Mouse (Mus musculus): Measurements from ENCODE around the gene Wnt9a. TPM values are rescaled to one million over a fixed set of nuclear protein-coding genes. Genes with fewer than 3 reads are reported as not detected.
A peak's percentile ranks its signal among the peaks of the same experiment; 100 is the strongest.

Wnt9a gene
- polyA plus RNA-seq, 1 experiment from 2014 or later: 1.6 TPM

DNA sequence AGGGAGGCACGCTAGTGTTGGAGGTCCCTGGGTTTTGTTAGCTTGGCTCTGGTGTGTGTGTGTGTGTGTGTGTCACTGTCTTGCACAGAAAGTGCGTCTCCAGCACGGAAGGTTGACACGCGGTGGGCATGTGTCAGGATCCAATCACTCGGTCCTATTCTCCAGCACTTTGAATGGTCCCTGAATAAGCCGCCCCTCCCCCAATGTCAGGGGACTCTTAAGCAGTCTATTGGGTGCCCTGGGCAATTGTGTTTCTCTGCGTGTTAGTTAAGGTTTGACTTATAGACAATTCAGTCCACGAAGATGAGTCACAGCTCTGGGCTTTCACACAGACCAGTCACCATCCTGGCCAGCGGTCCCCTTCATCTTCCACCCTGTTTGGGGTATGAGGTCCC lies 910 bp upstream of the Wnt9a start:
- H3K9me3 ChIP-seq (replicated peaks; ENCODE audit: control insufficient read depth, low read length): no peaks in the 10 kb centered on the region
- no peak for ATAC-seq (replicated peaks; ENCODE audit: insufficient number of reproducible peaks, low FRiP score, low TSS enrichment, low read depth)
- WGBS: 4% methylated on average over 10 of the region's 10 CpGs
- H3K4me1 ChIP-seq (ENCODE audit: control insufficient read depth, insufficient read depth, low read length): peaks cover 21% of the 10 kb centered on the region
- peak overlapping the region; percentile 96 for H3K4me2 ChIP-seq (ENCODE audit: low read depth, low read length)
- H3K4me3 ChIP-seq (ENCODE audit: low read depth, low read length): no peak overlapping the region; the same call in 1 of the 2 replicates
- no peak overlapping the region for H3K27ac ChIP-seq (replicated peaks; ENCODE audit: low read depth, low read length)
- no peak for DNase-seq (ENCODE audit: low spot score)
- peaks cover 37% of the 10 kb centered on the region for H3K27me3 ChIP-seq (ENCODE audit: control insufficient read depth, insufficient read depth, low read length)
- H3K9ac ChIP-seq (replicated peaks; ENCODE audit: low read length): no peak overlapping the region
- H3K36me3 ChIP-seq (replicated peaks; ENCODE audit: control insufficient read depth, insufficient read depth, low read depth, low read length): no peaks in the 10 kb centered on the region

GRCm38 (mm10) chr11:59307422-59308163 lies 865 bp downstream of the Wnt9a start:
- Histone ChIP-seq H3K4me2 (ENCODE audit: low read depth, low read length) (peak overlapping the region; percentile 96), H3K9me3 (replicated peaks; ENCODE audit: control insufficient read depth, low read length) (no peaks in the 10 kb centered on the region), H3K4me1 (ENCODE audit: control insufficient read depth, insufficient read depth, low read length) (peaks cover 25% of the 10 kb centered on the region), H3K9ac (replicated peaks; ENCODE audit: low read length) (peak overlapping the region; percentile 69), H3K4me3 (ENCODE audit: low read depth, low read length) (peak overlapping the region; percentile 66), H3K27ac (replicated peaks; ENCODE audit: low read depth, low read length) (no peak overlapping the region), H3K27me3 (ENCODE audit: control insufficient read depth, insufficient read depth, low read length) (peaks cover 37% of the 10 kb centered on the region), H3K36me3 (replicated peaks; ENCODE audit: control insufficient read depth, insufficient read depth, low read depth, low read length) (no peaks in the 10 kb centered on the region)
- ATAC-seq (replicated peaks; ENCODE audit: insufficient number of reproducible peaks, low FRiP score, low TSS enrichment, low read depth) (no peak), DNase-seq (ENCODE audit: low spot score) (peak; percentile 88)
- under 1% methylated on average over 45 of the region's 45 CpGs for WGBS

DNA sequence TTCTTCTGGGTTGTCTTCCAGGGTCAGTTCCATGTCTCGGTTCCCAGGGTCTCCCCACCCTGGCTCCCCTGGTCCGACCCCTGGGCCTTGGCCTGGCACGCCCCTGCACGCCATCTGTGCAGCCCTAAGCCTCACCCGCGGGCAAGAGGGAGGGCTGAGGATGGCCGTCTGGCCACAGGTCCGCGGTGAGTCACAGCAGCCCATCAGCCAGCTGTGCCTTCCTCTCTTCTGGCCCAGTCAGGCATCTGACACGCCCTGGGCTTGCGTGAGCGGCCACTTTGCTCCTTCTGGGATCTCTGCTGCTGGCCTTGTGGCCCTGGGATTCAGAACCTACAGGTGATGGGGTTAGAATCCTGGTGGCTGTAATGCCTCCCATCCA lies 1.4 kb downstream of the Wnt9a start:
- H3K4me1 ChIP-seq (ENCODE audit: control insufficient read depth, insufficient read depth, low read length): peaks cover 26% of the 10 kb centered on the region
- H3K4me3 ChIP-seq (ENCODE audit: low read depth, low read length): 0 out of 2 replicates have a peak overlapping the region, but pooled peaks have one; percentile 12
- WGBS: 16% methylated on average over 12 of the region's 12 CpGs
- DNase-seq (ENCODE audit: low spot score): no peak
- H3K4me2 ChIP-seq (ENCODE audit: low read depth, low read length): peak overlapping the region; percentile 30
- no peaks in the 10 kb centered on the region for H3K9me3 ChIP-seq (replicated peaks; ENCODE audit: control insufficient read depth, low read length)
- no peak overlapping the region for H3K27ac ChIP-seq (replicated peaks; ENCODE audit: low read depth, low read length)
- H3K27me3 ChIP-seq (ENCODE audit: control insufficient read depth, insufficient read depth, low read length): peaks cover 37% of the 10 kb centered on the region
- H3K9ac ChIP-seq (replicated peaks; ENCODE audit: low read length): no peak overlapping the region
- H3K36me3 ChIP-seq (replicated peaks; ENCODE audit: control insufficient read depth, insufficient read depth, low read depth, low read length): no peaks in the 10 kb centered on the region
- no peak for ATAC-seq (replicated peaks; ENCODE audit: insufficient number of reproducible peaks, low FRiP score, low TSS enrichment, low read depth)

GRCm38 (mm10) chr11:59308625-59309024 lies 1.9 kb downstream of the Wnt9a start:
- WGBS: 38% methylated on average over 6 of the region's 6 CpGs
- no peaks in the 10 kb centered on the region for H3K9me3 ChIP-seq (replicated peaks; ENCODE audit: control insufficient read depth, low read length)
- H3K4me3 ChIP-seq (ENCODE audit: low read depth, low read length): no peak overlapping the region
- ATAC-seq (replicated peaks; ENCODE audit: insufficient number of reproducible peaks, low FRiP score, low TSS enrichment, low read depth): 0 out of 2 replicates have a peak, but pooled peaks have one; percentile 2
- DNase-seq (ENCODE audit: low spot score): no peak
- peak overlapping the region; percentile 32; the same call in 1 of the 2 replicates for H3K4me2 ChIP-seq (ENCODE audit: low read depth, low read length)
- H3K36me3 ChIP-seq (replicated peaks; ENCODE audit: control insufficient read depth, insufficient read depth, low read depth, low read length): no peaks in the 10 kb centered on the region
- peak overlapping the region; percentile 59; the same call in 1 of the 2 replicates for H3K27ac ChIP-seq (replicated peaks; ENCODE audit: low read depth, low read length)
- H3K9ac ChIP-seq (replicated peaks; ENCODE audit: low read length): 0 out of 2 replicates have a peak overlapping the region, but pooled peaks have one; percentile 23
- peaks cover 37% of the 10 kb centered on the region for H3K27me3 ChIP-seq (ENCODE audit: control insufficient read depth, insufficient read depth, low read length)
- H3K4me1 ChIP-seq (ENCODE audit: control insufficient read depth, insufficient read depth, low read length): peaks cover 26% of the 10 kb centered on the region

- DNase-seq (ENCODE audit: low spot score) (peak; percentile 83), ATAC-seq (replicated peaks; ENCODE audit: insufficient number of reproducible peaks, low FRiP score, low TSS enrichment, low read depth) (peak; percentile 46; the same call in 1 of the 2 replicates)
- WGBS: 9% methylated on average over 11 of the region's 12 CpGs
- Histone ChIP-seq H3K27me3 (ENCODE audit: control insufficient read depth, insufficient read depth, low read length) (peaks cover 36% of the 10 kb centered on the region), H3K4me1 (ENCODE audit: control insufficient read depth, insufficient read depth, low read length) (peaks cover 27% of the 10 kb centered on the region), H3K4me2 (ENCODE audit: low read depth, low read length) (peak overlapping the region; percentile 32), H3K9ac (replicated peaks; ENCODE audit: low read length) (peak overlapping the region; percentile 23; the same call in 1 of the 2 replicates), H3K9me3 (replicated peaks; ENCODE audit: control insufficient read depth, low read length) (no peaks in the 10 kb centered on the region), H3K4me3 (ENCODE audit: low read depth, low read length) (0 out of 2 replicates have a peak overlapping the region, but pooled peaks have one; percentile 1), H3K27ac (replicated peaks; ENCODE audit: low read depth, low read length) (peak overlapping the region; percentile 59; the same call in 1 of the 2 replicates), H3K36me3 (replicated peaks; ENCODE audit: control insufficient read depth, insufficient read depth, low read depth, low read length) (no peaks in the 10 kb centered on the region)
Measured at GRCm38 (mm10) chr11:59309106-59309805, 2.5 kb downstream of the Wnt9a start.

DNA sequence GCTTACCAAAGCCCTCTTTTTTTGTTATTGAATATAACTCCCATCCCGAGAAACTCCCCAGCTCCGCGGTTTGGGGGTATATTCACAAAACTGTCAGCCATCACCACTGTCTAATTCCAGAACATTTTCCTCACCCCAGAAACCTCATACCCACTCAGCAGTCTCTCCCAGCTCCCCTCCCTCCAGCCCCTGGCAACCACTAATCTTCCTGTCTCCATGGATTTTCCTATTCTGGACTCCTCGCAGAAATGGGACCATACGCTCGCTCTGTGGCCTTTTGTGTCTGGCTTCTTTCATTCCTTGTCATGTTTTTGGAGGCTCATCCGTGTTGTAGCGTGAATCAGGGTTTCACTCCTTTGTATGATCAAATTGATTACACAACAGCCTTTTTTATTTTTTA lies 3.2 kb downstream of the Wnt9a start:
- H3K36me3 ChIP-seq (replicated peaks; ENCODE audit: control insufficient read depth, insufficient read depth, low read depth, low read length): no peaks in the 10 kb centered on the region
- no peak overlapping the region for H3K4me2 ChIP-seq (ENCODE audit: low read depth, low read length)
- ATAC-seq (replicated peaks; ENCODE audit: insufficient number of reproducible peaks, low FRiP score, low TSS enrichment, low read depth) (no peak), DNase-seq (ENCODE audit: low spot score) (no peak)
- WGBS: 70% methylated on average over 8 of the region's 8 CpGs
- H3K4me3 ChIP-seq (ENCODE audit: low read depth, low read length): no peak overlapping the region
- no peak overlapping the region for H3K27ac ChIP-seq (replicated peaks; ENCODE audit: low read depth, low read length)
- H3K9ac ChIP-seq (replicated peaks; ENCODE audit: low read length): no peak overlapping the region
- H3K9me3 ChIP-seq (replicated peaks; ENCODE audit: control insufficient read depth, low read length): no peaks in the 10 kb centered on the region
- H3K27me3 ChIP-seq (ENCODE audit: control insufficient read depth, insufficient read depth, low read length): peaks cover 29% of the 10 kb centered on the region
- H3K4me1 ChIP-seq (ENCODE audit: control insufficient read depth, insufficient read depth, low read length): peaks cover 29% of the 10 kb centered on the region

- no peaks in the 10 kb centered on the region for H3K36me3 ChIP-seq (replicated peaks; ENCODE audit: control insufficient read depth, insufficient read depth, low read depth, low read length)
- WGBS: 57% methylated on average over 6 of the region's 6 CpGs
- no peak for ATAC-seq (replicated peaks; ENCODE audit: insufficient number of reproducible peaks, low FRiP score, low TSS enrichment, low read depth)
- no peak overlapping the region for H3K27ac ChIP-seq (replicated peaks; ENCODE audit: low read depth, low read length)
- H3K9me3 ChIP-seq (replicated peaks; ENCODE audit: control insufficient read depth, low read length): no peaks in the 10 kb centered on the region
- H3K4me2 ChIP-seq (ENCODE audit: low read depth, low read length): no peak overlapping the region
- no peak overlapping the region for H3K4me3 ChIP-seq (ENCODE audit: low read depth, low read length)
- no peak for DNase-seq (ENCODE audit: low spot score)
- peaks cover 23% of the 10 kb centered on the region for H3K4me1 ChIP-seq (ENCODE audit: control insufficient read depth, insufficient read depth, low read length)
- H3K27me3 ChIP-seq (ENCODE audit: control insufficient read depth, insufficient read depth, low read length): peaks cover 9% of the 10 kb centered on the region
- peak overlapping the region; percentile 18; the same call in 1 of the 2 replicates for H3K9ac ChIP-seq (replicated peaks; ENCODE audit: low read length)
Measured at GRCm38 (mm10) chr11:59312060-59312459, 5.3 kb downstream of the Wnt9a start.

DNA sequence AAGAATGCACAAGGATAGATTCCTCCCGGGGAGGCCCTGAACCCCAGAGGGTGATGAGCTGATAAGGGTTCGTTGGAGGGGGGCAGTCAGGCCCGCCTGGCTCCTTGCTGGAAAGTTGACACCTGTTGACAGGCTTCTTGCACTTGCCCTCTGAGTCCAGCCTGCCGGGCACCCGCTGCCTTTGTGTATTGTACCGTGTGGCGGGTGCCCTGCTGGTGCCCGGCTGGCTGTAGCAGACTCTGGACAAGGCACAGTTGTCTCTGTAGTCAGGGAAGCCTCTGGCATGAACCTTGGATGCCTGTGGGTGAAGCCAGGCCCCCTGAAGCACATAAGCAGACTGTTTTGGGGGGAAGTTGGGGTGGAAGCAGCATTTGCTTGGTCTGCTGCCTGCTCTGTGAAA lies 5.8 kb downstream of the Wnt9a start:
- no peaks in the 10 kb centered on the region for H3K9me3 ChIP-seq (replicated peaks; ENCODE audit: control insufficient read depth, low read length)
- no peak overlapping the region for H3K27ac ChIP-seq (replicated peaks; ENCODE audit: low read depth, low read length)
- H3K9ac ChIP-seq (replicated peaks; ENCODE audit: low read length): 0 out of 2 replicates have a peak overlapping the region, but pooled peaks have one; percentile 18
- WGBS: 67% methylated on average over 8 of the region's 8 CpGs
- DNase-seq (ENCODE audit: low spot score) (no peak), ATAC-seq (replicated peaks; ENCODE audit: insufficient number of reproducible peaks, low FRiP score, low TSS enrichment, low read depth) (no peak)
- H3K27me3 ChIP-seq (ENCODE audit: control insufficient read depth, insufficient read depth, low read length): peaks cover 4% of the 10 kb centered on the region
- no peaks in the 10 kb centered on the region for H3K36me3 ChIP-seq (replicated peaks; ENCODE audit: control insufficient read depth, insufficient read depth, low read depth, low read length)
- H3K4me1 ChIP-seq (ENCODE audit: control insufficient read depth, insufficient read depth, low read length): peaks cover 23% of the 10 kb centered on the region
- H3K4me2 ChIP-seq (ENCODE audit: low read depth, low read length): no peak overlapping the region
- no peak overlapping the region for H3K4me3 ChIP-seq (ENCODE audit: low read depth, low read length)

Data from embryonic facial prominence, embryonic 11.5 days (tissue).